Mouse (Mus musculus): ENCODE results near the gene Vwa7.

DNA sequence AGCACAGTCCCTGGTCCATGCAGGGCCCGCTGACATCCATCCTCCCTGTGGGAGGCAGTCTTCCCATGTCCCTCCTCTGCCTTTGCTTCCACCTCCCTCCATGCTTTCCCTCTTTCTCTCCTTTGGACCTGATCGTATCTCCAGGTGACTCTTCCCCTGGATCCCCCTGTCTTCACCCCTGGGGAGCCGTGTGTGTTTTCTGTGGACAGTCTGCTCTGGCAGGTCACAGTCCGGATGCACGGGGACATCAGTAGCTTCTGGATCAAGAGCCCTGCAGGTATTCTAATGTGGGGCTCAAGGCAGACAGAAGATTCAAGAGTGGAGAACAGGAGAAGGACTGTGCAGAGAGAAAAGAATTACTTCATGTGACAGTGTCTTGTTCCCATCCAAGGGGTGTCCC, 6.8 kb downstream of the Vwa7 start:
- 0 out of 2 replicates have a peak, but pooled peaks have one; percentile 9 for TF ChIP-seq CTCF (IDR thresholded peaks at IDR 0.05)
- no peak for TF ChIP-seq EP300 (IDR thresholded peaks at IDR 0.05)
